In the genomic region with DNA sequence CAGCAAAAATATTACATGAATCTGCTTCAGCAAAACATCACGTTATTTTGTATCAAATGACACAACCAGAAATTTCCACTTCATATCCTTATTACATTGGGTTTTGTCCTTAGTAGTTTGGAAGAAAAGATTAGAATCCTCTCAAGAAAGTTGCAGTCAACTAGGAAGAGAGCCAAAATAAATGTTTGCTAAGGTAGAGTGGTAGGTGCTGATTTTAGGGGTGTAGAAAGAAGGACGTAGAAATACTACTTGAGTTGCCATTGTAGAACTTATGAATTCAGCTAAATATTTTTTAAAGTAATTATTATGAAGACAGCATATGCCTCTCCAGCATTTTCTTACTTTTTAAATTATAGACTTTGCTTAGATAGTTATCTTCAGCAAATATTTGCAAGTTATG, we compare ENCODE assay signal across 25 mouse cellular contexts.
"Had no signal": no experiment of that assay in that cellular context is flagged by ENCODE, and none has a peak within 500 bp of the region (broad histone marks: within the 10 kb centered on the region; RNA-seq: fewer than 3 reads in every experiment).

No protein-coding gene starts in this region.

- H3K9ac ChIP-seq: forebrain, postnatal 0 days; heart, embryonic 13.5 days; heart, embryonic 15.5 days; hindbrain, embryonic 12.5 days; hindbrain, embryonic 14.5 days; intestine, embryonic 15.5 days; limb, embryonic 12.5 days had no signal

- H3K4me1 ChIP-seq: heart, embryonic 13.5 days; heart, embryonic 15.5 days; hindbrain, embryonic 10.5 days; hindbrain, embryonic 12.5 days; intestine, embryonic 15.5 days; limb, embryonic 10.5 days; limb, embryonic 12.5 days had no signal

- H3K27ac ChIP-seq: heart, adult 2 months; heart, embryonic 13.5 days; heart, embryonic 15.5 days; hindbrain, embryonic 10.5 days; hindbrain, embryonic 12.5 days; hindbrain, embryonic 14.5 days; intestine, embryonic 15.5 days; layer of hippocampus, adult 2 months; left cerebral cortex, adult 2 months; limb, embryonic 10.5 days; limb, embryonic 12.5 days had no signal

- H3K36me3 ChIP-seq: heart, embryonic 13.5 days; heart, embryonic 15.5 days; hindbrain, embryonic 10.5 days; hindbrain, embryonic 12.5 days; intestine, embryonic 15.5 days; limb, embryonic 10.5 days; limb, embryonic 12.5 days had no signal

- DNase-seq: forebrain, postnatal 0 days; gastrocnemius, postnatal 14 days; gastrocnemius, postnatal 36 days; heart, adult 11 months; heart, adult 2 months; heart, postnatal 4 days; kidney, adult 18-20 months; kidney, adult 8-10 months; kidney, postnatal 10 days; kidney, postnatal 25 days; kidney, postnatal 4 days had no signal

- H3K4me2 ChIP-seq: heart, embryonic 11.5 days; heart, embryonic 13.5 days; heart, embryonic 15.5 days; hindbrain, embryonic 12.5 days; hindbrain, embryonic 14.5 days; intestine, embryonic 15.5 days; limb, embryonic 12.5 days had no signal

- H3K9me3 ChIP-seq: heart, embryonic 13.5 days; heart, embryonic 15.5 days; hindbrain, embryonic 10.5 days; hindbrain, embryonic 12.5 days; intestine, embryonic 15.5 days; limb, embryonic 10.5 days; limb, embryonic 12.5 days had no signal

- H3K27me3 ChIP-seq: heart, embryonic 13.5 days; heart, embryonic 15.5 days; hindbrain, embryonic 12.5 days; intestine, embryonic 15.5 days; limb, embryonic 12.5 days had no signal

- ATAC-seq: forebrain, postnatal 0 days; hindbrain, embryonic 16.5 days; inflammation-experienced regulatory T-cells, adult 6 months; intestine, embryonic 15.5 days; intestine, postnatal 0 days had no signal

- H3K4me3 ChIP-seq: heart, adult 2 months; heart, embryonic 13.5 days; heart, embryonic 15.5 days; hindbrain, embryonic 10.5 days; hindbrain, embryonic 12.5 days; intestine, embryonic 15.5 days; layer of hippocampus, adult 2 months; left cerebral cortex, adult 2 months; limb, embryonic 10.5 days; limb, embryonic 12.5 days had no signal
